23 mouse cellular contexts compared by ENCODE assay signal in the genomic region with DNA sequence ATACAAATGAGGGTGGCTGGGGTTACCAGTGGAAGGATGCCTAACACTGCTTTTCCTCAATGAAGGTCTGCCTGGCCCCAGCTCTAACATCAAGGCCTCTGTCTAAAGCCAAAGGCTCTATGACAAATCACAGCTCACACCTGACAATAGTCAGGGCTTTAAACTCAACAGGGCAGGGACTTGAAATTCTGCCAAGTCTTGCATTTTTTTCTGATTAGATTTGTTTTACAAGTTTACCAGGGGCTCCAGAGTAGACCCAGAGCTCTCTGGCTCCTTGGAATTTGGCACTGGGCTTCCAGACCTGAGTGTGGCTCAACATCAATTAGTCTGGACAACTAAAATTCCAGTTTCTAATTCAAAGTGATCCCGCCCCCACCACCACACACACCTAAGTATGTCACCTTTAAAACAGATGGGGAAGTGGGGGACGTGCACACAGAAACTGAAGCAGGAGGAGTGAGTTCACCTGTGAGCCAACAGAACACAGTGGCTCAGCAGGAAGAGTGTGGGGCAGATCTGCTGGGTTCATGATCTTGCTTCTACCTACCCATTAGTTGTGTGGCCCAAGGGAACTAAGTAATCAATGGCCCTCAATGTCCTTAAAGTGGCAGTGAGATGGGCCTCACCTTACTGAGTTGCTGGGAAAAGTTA.
DNase-seq lines count a peak whose midpoint lies in the region; ATAC-seq and TF ChIP-seq lines count a peak whose summit lies in the region.
"Had no signal": no experiment of that assay in that cellular context is flagged by ENCODE, and none has a peak within 500 bp of the region (broad histone marks: within the 10 kb centered on the region; RNA-seq: fewer than 3 reads in every experiment).

No protein-coding gene starts in this region.

- no peaks in the 10 kb centered on the region for H3K27me3 ChIP-seq in forebrain, embryonic 14.5 days (replicated peaks; ENCODE audit: control insufficient read depth, insufficient read depth, low read length)
- H3K27me3 ChIP-seq in forebrain, postnatal 0 days (ENCODE audit: insufficient read depth, low read length), result no peaks in the 10 kb centered on the region
- H3K27me3 ChIP-seq in lung, embryonic 16.5 days (ENCODE audit: control insufficient read depth, insufficient read depth, low read depth, low read length), result no peaks in the 10 kb centered on the region
- no peaks in the 10 kb centered on the region for H3K27me3 ChIP-seq in embryonic facial prominence, embryonic 11.5 days (ENCODE audit: control insufficient read depth, insufficient read depth, low read length)
- H3K27me3 ChIP-seq in stomach, embryonic 16.5 days (ENCODE audit: control insufficient read depth, insufficient read depth, low read length), result no peaks in the 10 kb centered on the region
- H3K27me3 ChIP-seq: intestine, embryonic 15.5 days; liver, embryonic 12.5 days; Patski had no signal

- no peaks in the 10 kb centered on the region for H3K4me1 ChIP-seq in forebrain, embryonic 14.5 days (ENCODE audit: control insufficient read depth, insufficient read depth, low read length)
- no peaks in the 10 kb centered on the region for H3K4me1 ChIP-seq in forebrain, postnatal 0 days (ENCODE audit: insufficient read depth)
- no peaks in the 10 kb centered on the region for H3K4me1 ChIP-seq in lung, embryonic 16.5 days (replicated peaks; ENCODE audit: control insufficient read depth, insufficient read depth, low read length)
- H3K4me1 ChIP-seq in embryonic facial prominence, embryonic 11.5 days (ENCODE audit: control insufficient read depth, insufficient read depth, low read length), result no peaks in the 10 kb centered on the region
- 0 out of 2 replicates have a peak, but pooled peaks cover 3% of the 10 kb centered on the region for H3K4me1 ChIP-seq in stomach, embryonic 16.5 days (ENCODE audit: control insufficient read depth, insufficient read depth, low read length)
- H3K4me1 ChIP-seq: forebrain, embryonic 10.5 days; hindbrain, embryonic 10.5 days; intestine, embryonic 15.5 days; liver, embryonic 12.5 days; midbrain, embryonic 10.5 days had no signal

- no peak overlapping the region for H3K4me2 ChIP-seq in forebrain, embryonic 14.5 days (ENCODE audit: low read length)
- no peak overlapping the region for H3K4me2 ChIP-seq in forebrain, postnatal 0 days (ENCODE audit: low read depth)
- no peak overlapping the region for H3K4me2 ChIP-seq in lung, embryonic 16.5 days (ENCODE audit: low read depth, low read length)
- H3K4me2 ChIP-seq in embryonic facial prominence, embryonic 11.5 days (ENCODE audit: low read depth, low read length), result no peak overlapping the region
- no peak overlapping the region for H3K4me2 ChIP-seq in stomach, embryonic 16.5 days (ENCODE audit: low read depth, low read length)
- H3K4me2 ChIP-seq: heart, embryonic 11.5 days; intestine, embryonic 15.5 days; liver, embryonic 12.5 days had no signal

- H3K4me3 ChIP-seq in forebrain, embryonic 14.5 days (ENCODE audit: low read depth, low read length), result no peak overlapping the region
- no peak overlapping the region for H3K4me3 ChIP-seq in forebrain, postnatal 0 days (ENCODE audit: low read depth, low read length)
- no peak overlapping the region for H3K4me3 ChIP-seq in lung, embryonic 16.5 days (ENCODE audit: low read length)
- H3K4me3 ChIP-seq in embryonic facial prominence, embryonic 11.5 days (ENCODE audit: low read depth, low read length), result no peak overlapping the region
- no peak overlapping the region for H3K4me3 ChIP-seq in stomach, embryonic 16.5 days (replicated peaks; ENCODE audit: low read length)
- H3K4me3 ChIP-seq in layer of hippocampus, adult 2 months, result no peak overlapping the region
- H3K4me3 ChIP-seq: forebrain, embryonic 10.5 days; gastrocnemius, adult 2 months; hindbrain, embryonic 10.5 days; intestine, embryonic 15.5 days; liver, embryonic 12.5 days; midbrain, embryonic 10.5 days had no signal

- H3K36me3 ChIP-seq in forebrain, embryonic 14.5 days (ENCODE audit: control insufficient read depth, insufficient read depth, low read length), result no peaks in the 10 kb centered on the region
- no peaks in the 10 kb centered on the region for H3K36me3 ChIP-seq in forebrain, postnatal 0 days (ENCODE audit: insufficient read depth)
- H3K36me3 ChIP-seq in lung, embryonic 16.5 days (ENCODE audit: control insufficient read depth, insufficient read depth, low read length), result no peaks in the 10 kb centered on the region
- no peaks in the 10 kb centered on the region for H3K36me3 ChIP-seq in embryonic facial prominence, embryonic 11.5 days (replicated peaks; ENCODE audit: control insufficient read depth, insufficient read depth, low read depth, low read length)
- no peaks in the 10 kb centered on the region for H3K36me3 ChIP-seq in stomach, embryonic 16.5 days (ENCODE audit: control insufficient read depth, insufficient read depth, low read length)
- H3K36me3 ChIP-seq: forebrain, embryonic 10.5 days; hindbrain, embryonic 10.5 days; intestine, embryonic 15.5 days; liver, embryonic 12.5 days; midbrain, embryonic 10.5 days had no signal

- DNase-seq in forebrain, embryonic 14.5 days (ENCODE audit: low spot score), result peak; percentile 3
- DNase-seq in forebrain, postnatal 0 days, result no peak
- DNase-seq in lung, postnatal 10 days, result no peak
- peak; percentile 42 for DNase-seq in embryonic facial prominence, embryonic 11.5 days (ENCODE audit: low spot score)
- no peak for DNase-seq in layer of hippocampus, adult 2 months (ENCODE audit: low spot score in 2 of 2)
- no peak for DNase-seq in embryo, embryonic 9.5 days (ENCODE audit: extremely low spot score)
- DNase-seq: cerebellum, adult 11-12 months; cerebellum, postnatal 10 days; gastrocnemius, adult 2 months; heart, postnatal 10 days; kidney, adult 8-10 months; kidney, postnatal 10 days; lung, adult 18-20 months had no signal

- ATAC-seq in forebrain, embryonic 14.5 days, result no peak
- no peak for ATAC-seq in forebrain, postnatal 0 days
- ATAC-seq in lung, embryonic 16.5 days (ENCODE audit: low read depth), result peak; percentile 87
- no peak; the same call in 1 of the 2 replicates for ATAC-seq in embryonic facial prominence, embryonic 11.5 days (replicated peaks; ENCODE audit: insufficient number of reproducible peaks, low FRiP score, low TSS enrichment, low read depth)
- peak; percentile 21; the same call in 1 of the 2 replicates for ATAC-seq in stomach, embryonic 16.5 days (ENCODE audit: insufficient read depth, low FRiP score)
- ATAC-seq: hindbrain, embryonic 16.5 days; intestine, embryonic 15.5 days; liver, embryonic 12.5 days; Patski had no signal

- no peak overlapping the region for H3K27ac ChIP-seq in forebrain, embryonic 14.5 days (ENCODE audit: low read depth, low read length)
- H3K27ac ChIP-seq in forebrain, postnatal 0 days (ENCODE audit: low read depth, low read length), result no peak overlapping the region
- H3K27ac ChIP-seq in lung, embryonic 16.5 days (ENCODE audit: low read length), result no peak overlapping the region
- no peak overlapping the region; the same call in 1 of the 2 replicates for H3K27ac ChIP-seq in embryonic facial prominence, embryonic 11.5 days (replicated peaks; ENCODE audit: low read depth, low read length)
- H3K27ac ChIP-seq in stomach, embryonic 16.5 days (ENCODE audit: low read length), result no peak overlapping the region
- H3K27ac ChIP-seq in layer of hippocampus, adult 2 months, result no peak overlapping the region
- H3K27ac ChIP-seq: forebrain, embryonic 10.5 days; gastrocnemius, adult 2 months; hindbrain, embryonic 10.5 days; intestine, embryonic 15.5 days; liver, embryonic 12.5 days; midbrain, embryonic 10.5 days had no signal

- no peaks in the 10 kb centered on the region for H3K9me3 ChIP-seq in forebrain, embryonic 14.5 days (replicated peaks; ENCODE audit: control insufficient read depth, low read length)
- H3K9me3 ChIP-seq in forebrain, postnatal 0 days (ENCODE audit: low read length), result no peaks in the 10 kb centered on the region
- H3K9me3 ChIP-seq in lung, embryonic 16.5 days (ENCODE audit: control insufficient read depth, low read length), result no peaks in the 10 kb centered on the region
- no peaks in the 10 kb centered on the region for H3K9me3 ChIP-seq in embryonic facial prominence, embryonic 11.5 days (replicated peaks; ENCODE audit: control insufficient read depth, low read length)
- no peaks in the 10 kb centered on the region for H3K9me3 ChIP-seq in stomach, embryonic 16.5 days (replicated peaks; ENCODE audit: control insufficient read depth, low read length)
- H3K9me3 ChIP-seq: forebrain, embryonic 10.5 days; hindbrain, embryonic 10.5 days; intestine, embryonic 15.5 days; liver, embryonic 12.5 days; midbrain, embryonic 10.5 days had no signal

- H3K9ac ChIP-seq in forebrain, embryonic 14.5 days (ENCODE audit: low read length), result no peak overlapping the region
- no peak overlapping the region for H3K9ac ChIP-seq in forebrain, postnatal 0 days
- H3K9ac ChIP-seq in lung, embryonic 16.5 days (ENCODE audit: low read length), result no peak overlapping the region
- no peak overlapping the region for H3K9ac ChIP-seq in embryonic facial prominence, embryonic 11.5 days (replicated peaks; ENCODE audit: low read length)
- no peak overlapping the region for H3K9ac ChIP-seq in stomach, embryonic 16.5 days (ENCODE audit: low read length)
- H3K9ac ChIP-seq: intestine, embryonic 15.5 days; liver, embryonic 12.5 days had no signal

- WGBS in forebrain, embryonic 14.5 days, result 79% methylated on average over 2 of the region's 2 CpGs
- WGBS in forebrain, postnatal 0 days, result 73% methylated on average over 2 of the region's 2 CpGs
- 53% methylated on average over 2 of the region's 2 CpGs for whole genome bisulfite sequencing in lung, embryonic 16.5 days
- 75% methylated on average over 2 of the region's 2 CpGs for WGBS in embryonic facial prominence, embryonic 11.5 days
- WGBS in stomach, embryonic 16.5 days, result 62% methylated on average over 2 of the region's 2 CpGs

- no peak for TF ChIP-seq CTCF in forebrain, postnatal 0 days (IDR thresholded peaks at IDR 0.05; ENCODE audit: low read depth)
- TF ChIP-seq CTCF in layer of hippocampus, adult 2 months (conservative IDR thresholded peaks at IDR 0.05), result no peak

Comparison
In these comparisons a context has a peak if more than half of its experiments do, and no peak if none do; other contexts are left out.
1. DNase-seq: peak in forebrain, embryonic 14.5 days (single experiment) and embryonic facial prominence, embryonic 11.5 days (single experiment); none in forebrain, postnatal 0 days (single experiment), lung, postnatal 10 days (single experiment), layer of hippocampus, adult 2 months (0 of 2) and embryo, embryonic 9.5 days (single experiment).
2. ATAC-seq: peak in lung, embryonic 16.5 days (single experiment) and stomach, embryonic 16.5 days (single experiment); none in forebrain, embryonic 14.5 days (single experiment), forebrain, postnatal 0 days (single experiment) and embryonic facial prominence, embryonic 11.5 days (single experiment).